Mouse (Mus musculus) testis, postnatal 10 days (tissue): Measurements from ENCODE around the gene Acvr1.

Experiments
- DNase-seq: peaks from one replicate; pipeline ENCODE4 v3.0.0; 2021; ENCODE audit warnings: low spot score

The Acvr1 gene

GRCm38 (mm10) chr2:58557045-58557845 lies 9.7 kb downstream of the Acvr1 start:
- no peak for DNase-seq

GRCm38 (mm10) chr2:58552296-58552695 lies 14.7 kb downstream of the Acvr1 start:
- DNase-seq: no peak

- DNase-seq: no peak
Measured at GRCm38 (mm10) chr2:58551866-58552265, 15.1 kb downstream of the Acvr1 start.

- DNase-seq: no peak
Measured at GRCm38 (mm10) chr2:58550488-58550887, 16.5 kb downstream of the Acvr1 start.

GRCm38 (mm10) chr2:58549960-58550359 lies 17.0 kb downstream of the Acvr1 start:
- DNase-seq: no peak

- no peak for DNase-seq
Measured at GRCm38 (mm10) chr2:58548943-58549342, 18.0 kb downstream of the Acvr1 start.

- no peak for DNase-seq
Measured at GRCm38 (mm10) chr2:58546264-58546663, 20.7 kb downstream of the Acvr1 start.

GRCm38 (mm10) chr2:58544368-58544767 lies 22.6 kb downstream of the Acvr1 start:
- DNase-seq: no peak

- no peak for DNase-seq
Measured at GRCm38 (mm10) chr2:58543252-58543651, 23.7 kb downstream of the Acvr1 start.

- no peak for DNase-seq
Measured at GRCm38 (mm10) chr2:58538196-58538595, 28.8 kb downstream of the Acvr1 start.

GRCm38 (mm10) chr2:58536796-58537195 lies 30.2 kb downstream of the Acvr1 start:
- DNase-seq: no peak

GRCm38 (mm10) chr2:58535233-58535632 lies 31.7 kb downstream of the Acvr1 start:
- no peak for DNase-seq

- DNase-seq: no peak
Measured at GRCm38 (mm10) chr2:58534379-58534778, 32.6 kb downstream of the Acvr1 start.

GRCm38 (mm10) chr2:58533521-58534001 lies 33.4 kb downstream of the Acvr1 start:
- DNase-seq: no peak

- peak; percentile 78 for DNase-seq
Measured at GRCm38 (mm10) chr2:58532260-58532850, 34.6 kb downstream of the Acvr1 start.

- DNase-seq: no peak
Measured at GRCm38 (mm10) chr2:58530521-58530920, 36.4 kb downstream of the Acvr1 start.

- no peak for DNase-seq
Measured at GRCm38 (mm10) chr2:58529860-58530440, 37.0 kb downstream of the Acvr1 start.

GRCm38 (mm10) chr2:58529384-58529783 lies 37.6 kb downstream of the Acvr1 start:
- no peak for DNase-seq

- no peak for DNase-seq
Measured at GRCm38 (mm10) chr2:58527786-58528185, 39.2 kb downstream of the Acvr1 start.

GRCm38 (mm10) chr2:58524356-58524755 lies 42.6 kb downstream of the Acvr1 start:
- DNase-seq: no peak

- DNase-seq: no peak
Measured at GRCm38 (mm10) chr2:58523894-58524293, 43.1 kb downstream of the Acvr1 start.

GRCm38 (mm10) chr2:58523097-58523496 lies 43.9 kb downstream of the Acvr1 start:
- DNase-seq: no peak

GRCm38 (mm10) chr2:58521621-58522020 lies 45.3 kb downstream of the Acvr1 start:
- DNase-seq: no peak
